Mouse (Mus musculus): ENCODE measurements around the gene Il34.

Gene Il34

DNA sequence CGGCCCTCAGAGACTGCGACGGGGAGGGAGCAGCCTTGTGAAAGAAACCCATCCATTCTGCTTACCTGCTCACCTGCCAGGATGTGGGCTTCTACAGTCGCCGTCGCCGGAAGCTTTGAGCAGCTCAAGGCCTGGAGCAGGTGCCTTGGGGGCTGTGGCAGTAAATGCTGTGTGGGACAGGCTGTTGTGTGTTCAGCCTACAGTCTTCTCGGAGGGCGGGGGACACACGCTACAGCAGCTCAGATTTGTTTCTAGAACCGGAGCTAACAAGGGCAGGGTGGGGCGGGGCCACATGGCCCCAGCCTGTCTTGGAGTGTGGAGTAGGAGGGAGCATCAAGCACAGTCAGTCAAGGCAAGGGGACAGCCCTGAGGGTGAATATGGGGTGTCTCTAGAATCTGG, at the start of gene Il34:
TSS of gene Il34 (minus strand) at position 256 of the 400 bp plus-strand sequence.
- no peak for DNase-seq (ENCODE audit: low spot score in 2 of 2)

GRCm38 (mm10) chr8:110851186-110851585, 45.5 kb upstream of the Il34 start:
- DNase-seq (ENCODE audit: low spot score in 2 of 2): no peak

DNA sequence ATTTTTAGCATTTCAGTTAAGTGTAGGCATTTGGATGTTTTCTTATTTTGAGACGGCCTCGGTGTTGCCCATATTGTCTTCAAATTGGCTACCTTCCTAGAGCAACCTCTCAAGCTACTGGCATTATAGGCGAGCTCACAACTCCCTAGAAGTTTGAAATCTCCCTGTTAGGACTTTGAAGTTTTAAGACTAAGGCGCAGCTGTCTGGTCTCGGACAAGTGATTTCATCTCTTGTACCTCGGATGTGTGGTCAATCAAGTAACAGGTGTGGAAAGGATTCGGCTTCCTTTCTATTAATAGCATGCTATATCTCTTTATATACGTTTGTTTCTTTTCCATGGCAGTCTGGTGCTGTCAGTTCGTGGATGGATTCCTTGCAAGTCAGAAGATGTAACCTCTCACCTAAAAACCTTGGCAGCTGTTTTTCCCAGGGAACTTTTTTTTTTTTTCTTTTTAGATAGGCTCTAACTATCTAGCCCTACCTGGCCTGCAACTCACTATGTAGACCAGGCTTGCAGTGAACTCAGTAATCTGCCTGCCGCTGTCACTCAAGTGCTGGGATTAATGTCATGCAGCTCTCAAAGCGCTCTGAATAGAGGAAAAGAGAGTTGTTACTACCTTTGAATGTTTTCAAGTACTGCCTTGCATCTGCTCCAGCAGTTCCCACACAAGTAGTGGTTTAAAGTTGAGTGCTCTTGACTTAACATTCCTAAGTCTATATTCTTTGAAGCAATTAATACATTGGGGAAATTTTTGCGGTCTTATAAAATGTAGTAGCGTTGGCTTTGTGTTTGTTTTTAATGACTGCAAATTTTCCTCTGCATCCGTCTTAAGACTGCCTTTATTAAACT, 42.1 kb upstream of the Il34 start:
- no peak for DNase-seq (ENCODE audit: low spot score in 2 of 2)

GRCm38 (mm10) chr8:110847171-110847549, 41.4 kb upstream of the Il34 start:
- no peak for DNase-seq (ENCODE audit: low spot score in 2 of 2)

DNA sequence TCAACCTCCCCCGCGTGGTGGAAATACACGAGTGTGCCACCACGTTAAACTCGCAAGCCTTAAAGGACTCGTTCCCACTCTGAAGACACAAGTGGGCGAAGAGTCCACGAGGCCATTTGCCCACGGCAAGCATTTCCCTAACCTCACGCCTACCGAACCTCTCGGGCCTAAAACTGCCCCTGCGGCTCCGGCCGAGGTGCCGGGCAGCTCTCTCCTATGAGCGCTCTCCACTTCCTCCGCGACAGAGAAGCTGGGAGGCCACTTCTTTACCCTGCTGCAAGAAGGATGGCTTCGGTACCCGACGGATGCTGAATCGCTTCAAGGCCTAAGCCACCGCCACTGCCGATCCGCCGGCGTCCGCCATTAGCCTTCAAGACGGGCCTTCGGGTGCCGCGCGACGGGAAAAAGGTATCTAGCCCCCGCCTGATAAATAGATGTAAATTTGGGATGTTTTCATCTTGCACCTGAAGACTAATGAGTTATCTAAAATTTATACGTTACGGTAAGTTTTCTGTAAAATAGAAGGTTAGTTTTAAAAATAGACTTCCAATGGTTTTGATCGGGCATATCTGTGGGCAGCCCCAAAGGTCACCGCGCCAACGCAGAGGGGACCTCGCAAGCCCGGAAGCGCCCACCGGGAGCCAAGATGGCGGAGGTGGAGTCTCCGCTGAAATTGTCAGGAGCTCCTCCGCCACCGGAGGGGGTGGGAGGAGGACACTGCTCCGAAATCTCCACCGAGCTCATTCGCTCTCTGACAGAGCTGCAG, 40.9 kb upstream of the Il34 start, which contains the start of the genes Cog4 and Sf3b3:
TSS of gene Cog4 (plus strand) at position 196 of the 766 bp plus-strand sequence.
TSS of gene Sf3b3 (minus strand) at position 383 of the 766 bp plus-strand sequence.
- peak; percentile 73 to 76 for DNase-seq (ENCODE audit: low spot score in 2 of 2)

DNA sequence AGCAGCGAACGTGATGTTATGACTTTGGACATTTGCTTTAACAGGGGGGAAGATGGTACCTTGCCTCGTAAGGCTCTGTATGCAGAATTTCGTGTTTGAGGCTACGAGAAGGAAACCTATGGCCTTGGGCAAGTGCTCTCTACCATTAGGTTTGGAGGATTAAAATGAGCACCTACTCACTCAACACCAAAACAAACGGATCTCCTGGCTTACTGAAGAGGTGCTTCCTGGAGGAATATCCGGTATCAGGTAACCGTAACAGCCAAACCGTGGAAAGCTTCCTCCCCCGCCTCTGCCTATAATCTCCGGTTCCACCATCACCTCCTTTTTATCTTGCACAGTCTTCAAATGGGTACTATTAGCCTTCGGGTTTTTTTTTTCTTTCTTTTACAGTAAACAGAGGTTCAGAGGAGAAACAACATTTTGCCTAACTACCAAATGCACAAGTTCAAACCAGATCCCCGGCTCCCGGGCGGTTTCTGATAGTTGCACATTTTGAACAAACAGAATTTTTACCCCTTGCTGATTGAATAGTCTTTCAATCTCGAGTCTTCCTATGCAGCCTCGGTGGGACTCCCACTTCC, 40.2 kb upstream of the Il34 start:
- no peak for DNase-seq (ENCODE audit: low spot score in 2 of 2)

DNA sequence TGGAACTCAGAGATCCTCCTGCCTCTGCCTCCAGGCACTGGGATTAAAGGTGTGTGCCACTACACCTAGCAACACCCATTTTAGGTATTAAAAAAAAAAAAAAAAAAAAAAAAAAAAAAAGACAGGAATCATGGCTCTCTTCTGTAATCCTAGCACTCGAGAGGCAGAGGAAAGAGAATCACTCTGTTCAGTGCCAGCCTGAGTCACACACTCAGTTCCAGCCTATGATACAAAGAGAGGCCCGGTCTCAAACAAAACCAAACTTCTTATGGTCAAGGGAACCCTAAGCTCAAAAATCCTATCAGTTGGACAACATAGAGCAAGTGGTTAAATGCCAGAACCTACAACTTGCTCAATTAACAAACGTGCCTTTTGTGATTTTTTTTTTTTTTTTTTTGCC, 39.2 kb upstream of the Il34 start:
- DNase-seq (ENCODE audit: low spot score in 2 of 2): no peak

- no peak for DNase-seq (ENCODE audit: low spot score in 2 of 2)
Observed at GRCm38 (mm10) chr8:110843207-110843606, 37.5 kb upstream of the Il34 start.

DNA sequence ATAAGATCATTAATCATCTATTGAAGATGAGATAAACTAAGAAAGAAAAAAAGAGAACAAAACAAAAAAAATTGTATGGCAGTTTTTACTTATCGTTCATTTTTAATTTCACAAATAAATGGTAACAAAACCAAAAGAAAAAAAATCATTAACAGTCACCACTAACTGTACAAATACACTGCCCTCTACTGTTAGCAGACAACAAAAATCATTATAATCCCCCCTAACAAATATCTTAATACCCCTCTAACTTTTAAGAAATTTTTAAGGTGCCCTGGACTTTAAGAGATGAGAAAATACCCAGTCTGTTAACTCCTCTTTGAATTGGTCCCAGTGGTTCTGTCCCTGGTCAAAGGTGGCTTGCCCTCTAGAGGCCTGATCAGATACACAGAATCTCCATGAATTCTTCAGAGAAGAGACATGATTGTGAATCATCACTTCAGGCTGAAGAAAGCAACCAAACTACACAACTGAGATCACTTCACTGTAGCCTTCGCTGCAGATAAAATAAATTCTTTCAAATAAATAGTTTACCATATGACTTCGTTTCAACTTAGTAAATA, 36.4 kb upstream of the Il34 start:
- DNase-seq (ENCODE audit: low spot score in 2 of 2): no peak

DNA sequence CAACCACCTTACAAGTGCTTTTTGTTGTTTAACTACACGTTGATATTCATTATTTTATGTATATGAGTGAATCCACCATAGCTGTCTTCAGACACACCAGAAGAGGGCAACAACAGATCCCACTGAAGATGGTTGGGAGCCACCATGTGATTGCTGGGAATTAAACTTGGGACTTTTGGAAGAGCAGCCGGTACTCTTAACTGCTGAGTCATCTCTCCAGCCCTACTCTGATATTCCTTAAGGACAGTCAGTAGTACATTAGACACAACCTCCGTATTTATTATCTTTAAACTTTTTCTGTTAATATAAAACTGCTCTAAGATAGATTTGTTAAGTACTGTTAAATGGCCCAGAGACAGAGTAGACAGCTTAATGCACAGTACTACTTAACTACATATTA, 26.2 kb upstream of the Il34 start:
- no peak for DNase-seq (ENCODE audit: low spot score in 2 of 2)

DNA sequence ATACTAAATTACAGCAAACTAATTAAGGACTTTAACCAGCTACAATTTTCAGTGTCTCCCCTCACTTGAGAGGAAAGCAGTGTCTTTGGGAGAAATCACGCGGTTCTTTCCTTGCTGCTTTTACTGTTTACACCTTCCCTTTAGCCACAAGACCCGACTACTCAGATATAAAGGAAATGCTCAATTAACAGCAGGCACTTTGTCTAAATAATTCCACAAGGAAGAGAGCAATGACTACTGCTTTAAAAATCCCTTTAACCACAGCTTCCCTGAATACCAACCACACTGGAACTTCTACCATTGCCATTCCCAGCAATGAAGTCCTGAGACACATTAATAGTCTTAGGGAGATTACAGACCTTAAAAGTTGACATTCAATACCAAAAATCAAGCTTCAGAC, 22.8 kb upstream of the Il34 start:
- DNase-seq (ENCODE audit: low spot score in 2 of 2): no peak

DNA sequence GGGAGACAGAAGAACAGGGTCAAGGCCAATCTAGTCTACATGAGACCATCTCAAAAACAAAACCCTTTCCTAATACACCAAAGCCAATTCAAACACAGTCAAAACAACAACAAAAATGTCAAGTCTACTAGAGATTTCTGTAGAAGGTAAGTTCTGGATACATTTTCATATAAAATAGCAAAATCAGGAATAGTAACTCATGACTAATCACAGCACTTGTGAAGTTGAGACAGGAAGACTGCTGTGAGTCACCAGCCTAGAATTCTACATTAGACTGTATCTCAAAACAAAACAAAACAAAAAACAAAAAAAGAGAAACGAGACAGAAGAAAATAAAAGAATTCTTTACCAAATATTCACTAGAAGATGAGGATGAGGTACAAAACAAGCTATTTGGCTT, 19.1 kb upstream of the Il34 start:
- no peak for DNase-seq (ENCODE audit: low spot score in 2 of 2)

GRCm38 (mm10) chr8:110821960-110822359, 16.2 kb upstream of the Il34 start:
- DNase-seq (ENCODE audit: low spot score in 2 of 2): no peak

- no peak for DNase-seq (ENCODE audit: low spot score in 2 of 2)
Observed at GRCm38 (mm10) chr8:110820257-110820656, 14.5 kb upstream of the Il34 start.

DNA sequence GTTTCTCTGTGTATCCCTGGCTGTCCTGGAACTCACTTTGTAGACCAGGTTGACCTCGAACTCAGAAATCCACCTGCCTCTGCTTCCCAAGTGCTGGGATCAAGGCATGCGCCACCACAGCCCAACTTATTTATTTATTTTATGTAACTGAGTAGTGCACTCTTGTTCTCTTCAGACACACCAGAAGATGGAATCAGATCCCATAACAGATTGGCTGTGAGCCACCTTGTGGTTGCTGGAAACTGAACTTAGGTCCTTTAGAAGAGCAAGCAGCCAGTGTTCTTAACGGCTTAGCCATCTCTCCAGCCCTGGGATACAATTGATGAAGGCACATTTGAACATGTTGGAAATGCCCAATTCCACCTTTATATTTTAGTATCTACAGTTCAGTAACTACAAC, 12.9 kb upstream of the Il34 start:
- no peak for DNase-seq (ENCODE audit: low spot score in 2 of 2)

- DNase-seq (ENCODE audit: low spot score in 2 of 2): no peak
Observed at GRCm38 (mm10) chr8:110816990-110817389, 11.3 kb upstream of the Il34 start.

- DNase-seq (ENCODE audit: low spot score in 2 of 2): no peak
Observed at GRCm38 (mm10) chr8:110815308-110815707, 9.6 kb upstream of the Il34 start.

- DNase-seq (ENCODE audit: low spot score in 2 of 2): no peak
Observed at GRCm38 (mm10) chr8:110813081-110813812, 7.5 kb upstream of the Il34 start.

DNA sequence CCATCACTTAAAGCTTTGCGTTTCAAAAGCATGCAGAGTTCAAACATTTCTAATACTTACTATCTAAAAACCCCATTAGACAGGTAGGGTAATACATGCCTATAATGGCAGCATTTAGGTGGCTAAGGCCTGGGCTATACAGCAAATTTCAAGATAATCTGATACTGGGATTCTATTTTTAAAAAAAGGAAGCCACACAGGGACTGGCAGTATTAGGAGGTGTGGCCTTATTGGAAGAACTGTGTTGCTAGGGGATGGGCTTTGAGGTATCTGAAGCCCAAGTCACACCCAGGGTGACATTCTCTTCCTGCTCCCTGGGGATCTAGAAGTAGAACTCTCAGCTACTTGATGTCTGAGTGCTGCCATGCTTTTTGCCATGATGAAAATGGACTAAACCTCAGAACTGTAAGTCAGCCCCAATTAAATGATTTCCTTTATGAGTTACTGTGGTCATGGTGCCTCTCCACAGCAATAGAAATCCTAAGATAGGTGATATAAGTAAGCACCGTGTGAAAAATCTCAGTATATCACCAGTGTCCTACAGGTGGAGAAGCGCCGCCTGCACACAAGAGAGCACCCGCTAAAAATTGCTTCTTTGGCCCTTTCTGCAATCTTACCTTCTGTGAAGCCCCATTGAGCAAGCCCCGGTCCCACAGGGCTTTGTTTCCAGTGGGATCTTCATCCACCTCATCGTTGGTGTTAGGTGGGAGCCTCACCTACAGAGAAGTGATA, 6.8 kb upstream of the Il34 start:
- no peak for DNase-seq (ENCODE audit: low spot score in 2 of 2)

- no peak for DNase-seq (ENCODE audit: low spot score in 2 of 2)
Observed at GRCm38 (mm10) chr8:110811793-110812192, 6.1 kb upstream of the Il34 start.

DNA sequence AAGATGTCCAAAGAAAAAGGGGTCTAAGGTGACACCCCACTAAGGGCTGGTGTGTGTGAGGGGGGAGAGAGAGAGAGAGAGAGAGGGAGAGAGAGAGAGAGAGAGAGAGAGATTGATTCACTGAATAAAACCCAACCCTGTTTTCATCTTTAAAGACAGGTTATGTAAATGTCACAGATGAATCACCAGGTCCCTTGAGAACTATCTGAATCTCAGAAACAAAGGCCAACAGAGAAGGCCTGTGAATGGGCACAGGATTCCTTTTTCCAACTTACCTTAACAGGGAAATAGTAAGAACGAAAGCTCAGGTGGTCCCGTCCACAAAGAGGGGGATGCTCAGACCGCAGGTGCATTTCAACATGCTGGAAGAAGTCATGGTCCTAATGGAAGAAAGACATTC, 5.4 kb upstream of the Il34 start:
- no peak for DNase-seq (ENCODE audit: low spot score in 2 of 2)

All from frontal cortex, postnatal 14 days (tissue).